Mouse (Mus musculus): ENCODE measurements around the gene Tm4sf4. TPM values are rescaled to one million over a fixed set of nuclear protein-coding genes. Genes with fewer than 3 reads are reported as not detected.

Tm4sf4 gene
- polyA plus RNA-seq (2015; fragmentation: Nextera tagmentation; extraction: Ambion mirVana) = 0.52 and 1.8 TPM in 2 replicates

GRCm38 (mm10) chr3:57425089-57425730 is at the start of gene Tm4sf4:
Tm4sf4 (plus strand) TSS chr3:57425314.
- Histone ChIP-seq H3K27me3 (replicated peaks) (no peaks in the 10 kb centered on the region), H3K4me1 (peaks cover 18% of the 10 kb centered on the region), H3K9ac (replicated peaks) (no peak within 1 kb of the TSS), H3K4me2 (no peak within 1 kb of the TSS; the same call in 1 of the 2 replicates), H3K4me3 (replicated peaks) (no peak within 1 kb of the TSS), H3K27ac (replicated peaks) (no peak within 1 kb of the TSS), H3K9me3 (replicated peaks) (no peaks in the 10 kb centered on the region), H3K36me3 (no peaks in the 10 kb centered on the region)
- peak; percentile 76 for ATAC-seq (ENCODE audit: low FRiP score)
- WGBS = 23% methylated on average over 10 of the region's 10 CpGs

DNA sequence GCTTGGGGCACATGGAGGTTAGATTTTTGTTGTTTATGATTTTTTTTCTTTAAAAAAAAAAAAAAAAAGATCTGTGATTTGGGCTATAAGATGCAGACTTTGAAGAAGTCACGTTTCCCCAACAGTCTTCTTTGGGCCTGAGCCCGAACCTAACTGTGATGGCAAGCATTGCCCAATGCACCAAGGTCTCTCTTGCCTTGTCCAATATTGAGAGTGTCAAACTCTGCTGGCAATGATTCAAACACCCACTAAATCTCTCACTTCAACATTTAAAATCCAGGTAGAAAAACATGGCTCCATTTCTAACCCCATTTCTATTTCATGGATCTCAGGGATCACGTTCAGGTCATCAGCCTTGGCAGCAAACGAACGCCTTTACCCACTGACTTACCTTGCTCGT is 38.7 kb upstream of the Tm4sf4 start:
- Histone ChIP-seq H3K27ac (replicated peaks) (no peak overlapping the region), H3K27me3 (replicated peaks) (no peaks in the 10 kb centered on the region), H3K4me3 (replicated peaks) (no peak overlapping the region), H3K4me1 (no peaks in the 10 kb centered on the region), H3K36me3 (no peaks in the 10 kb centered on the region), H3K9ac (replicated peaks) (no peak overlapping the region), H3K9me3 (replicated peaks) (no peaks in the 10 kb centered on the region), H3K4me2 (no peak overlapping the region)
- 95% methylated on average over 6 of the region's 6 CpGs for WGBS
- ATAC-seq (ENCODE audit: low FRiP score) = no peak

GRCm38 (mm10) chr3:57386895-57387294 is 38.2 kb upstream of the Tm4sf4 start:
- no peak overlapping the region for H3K4me3 ChIP-seq (replicated peaks)
- H3K36me3 ChIP-seq = no peaks in the 10 kb centered on the region
- no peak overlapping the region for H3K9ac ChIP-seq (replicated peaks)
- no peaks in the 10 kb centered on the region for H3K4me1 ChIP-seq
- H3K27me3 ChIP-seq (replicated peaks) = no peaks in the 10 kb centered on the region
- no peak for ATAC-seq (ENCODE audit: low FRiP score)
- H3K9me3 ChIP-seq (replicated peaks) = no peaks in the 10 kb centered on the region
- no peak overlapping the region for H3K27ac ChIP-seq (replicated peaks)
- H3K4me2 ChIP-seq = no peak overlapping the region
- 87% methylated on average over 2 of the region's 2 CpGs for WGBS

- WGBS = 75% methylated on average over 2 of the region's 2 CpGs
- ATAC-seq (ENCODE audit: low FRiP score) = no peak
- H3K36me3 ChIP-seq = no peaks in the 10 kb centered on the region
- no peaks in the 10 kb centered on the region for H3K4me1 ChIP-seq
- no peaks in the 10 kb centered on the region for H3K9me3 ChIP-seq (replicated peaks)
- H3K4me2 ChIP-seq = no peak overlapping the region
- no peaks in the 10 kb centered on the region for H3K27me3 ChIP-seq (replicated peaks)
- no peak overlapping the region for H3K4me3 ChIP-seq (replicated peaks)
- H3K27ac ChIP-seq (replicated peaks) = no peak overlapping the region
- no peak overlapping the region for H3K9ac ChIP-seq (replicated peaks)
These were observed 37.5 kb upstream of the Tm4sf4 start for GRCm38 (mm10) chr3:57387593-57387992.

- no peaks in the 10 kb centered on the region for H3K9me3 ChIP-seq (replicated peaks)
- H3K9ac ChIP-seq (replicated peaks) = no peak overlapping the region
- H3K27me3 ChIP-seq (replicated peaks) = no peaks in the 10 kb centered on the region
- WGBS = 89% methylated on average over 4 of the region's 4 CpGs
- H3K4me3 ChIP-seq (replicated peaks) = no peak overlapping the region
- no peaks in the 10 kb centered on the region for H3K36me3 ChIP-seq
- H3K4me1 ChIP-seq = no peaks in the 10 kb centered on the region
- H3K27ac ChIP-seq (replicated peaks) = no peak overlapping the region
- ATAC-seq (ENCODE audit: low FRiP score) = no peak
- no peak overlapping the region for H3K4me2 ChIP-seq
These were observed 13.6 kb upstream of the Tm4sf4 start for GRCm38 (mm10) chr3:57411535-57411934.

GRCm38 (mm10) chr3:57420233-57420632 is 4.9 kb upstream of the Tm4sf4 start:
- 50% methylated on average over 2 of the region's 2 CpGs for WGBS
- Histone ChIP-seq H3K4me1 (peaks cover 14% of the 10 kb centered on the region), H3K9me3 (replicated peaks) (no peaks in the 10 kb centered on the region), H3K4me3 (replicated peaks) (no peak overlapping the region), H3K36me3 (no peaks in the 10 kb centered on the region), H3K9ac (replicated peaks) (no peak overlapping the region), H3K27me3 (replicated peaks) (no peaks in the 10 kb centered on the region), H3K4me2 (no peak overlapping the region), H3K27ac (replicated peaks) (no peak overlapping the region)
- ATAC-seq (ENCODE audit: low FRiP score) = no peak

DNA sequence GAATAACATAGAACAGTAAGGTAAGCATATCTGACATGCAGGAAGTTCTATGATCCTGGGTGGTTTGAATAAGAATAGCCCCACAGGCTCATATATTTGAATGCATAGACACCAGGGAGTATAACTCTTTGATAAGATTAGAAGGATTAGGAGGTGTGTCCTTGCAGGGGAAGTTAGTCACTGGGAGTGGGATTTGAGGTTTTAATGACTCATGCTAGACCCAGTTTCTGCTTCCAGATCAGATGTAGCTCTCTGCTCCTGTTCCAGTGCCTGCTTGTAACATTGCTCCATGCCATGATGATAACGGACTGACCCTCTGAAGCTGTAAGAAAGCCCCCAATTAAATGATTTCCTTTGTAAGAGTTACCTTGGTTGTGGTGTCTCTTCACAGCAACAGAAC is 4.5 kb upstream of the Tm4sf4 start:
- Histone ChIP-seq H3K27ac (replicated peaks) (no peak overlapping the region), H3K36me3 (no peaks in the 10 kb centered on the region), H3K4me2 (no peak overlapping the region), H3K4me1 (peaks cover 18% of the 10 kb centered on the region), H3K4me3 (replicated peaks) (no peak overlapping the region), H3K9me3 (replicated peaks) (no peaks in the 10 kb centered on the region), H3K27me3 (replicated peaks) (no peaks in the 10 kb centered on the region), H3K9ac (replicated peaks) (no peak overlapping the region)
- 90% methylated on average over 1 of the region's 1 CpGs for WGBS
- no peak for ATAC-seq (ENCODE audit: low FRiP score)

- Histone ChIP-seq H3K4me1 (peaks cover 18% of the 10 kb centered on the region), H3K9me3 (replicated peaks) (no peaks in the 10 kb centered on the region), H3K4me2 (no peak overlapping the region), H3K9ac (replicated peaks) (no peak overlapping the region), H3K27ac (replicated peaks) (no peak overlapping the region), H3K36me3 (no peaks in the 10 kb centered on the region), H3K4me3 (replicated peaks) (no peak overlapping the region), H3K27me3 (replicated peaks) (no peaks in the 10 kb centered on the region)
- 78% methylated on average over 11 of the region's 11 CpGs for WGBS
- ATAC-seq (ENCODE audit: low FRiP score) = no peak
These were observed 1.2 kb downstream of the Tm4sf4 start for GRCm38 (mm10) chr3:57426351-57426750.

GRCm38 (mm10) chr3:57428682-57429464 is 3.8 kb downstream of the Tm4sf4 start:
- H3K9me3 ChIP-seq (replicated peaks) = no peaks in the 10 kb centered on the region
- H3K4me2 ChIP-seq = no peak overlapping the region
- H3K4me3 ChIP-seq (replicated peaks) = no peak overlapping the region
- H3K4me1 ChIP-seq = peaks cover 14% of the 10 kb centered on the region
- no peak overlapping the region for H3K27ac ChIP-seq (replicated peaks)
- no peaks in the 10 kb centered on the region for H3K27me3 ChIP-seq (replicated peaks)
- H3K36me3 ChIP-seq = no peaks in the 10 kb centered on the region
- no peak overlapping the region for H3K9ac ChIP-seq (replicated peaks)
- WGBS = 42% methylated on average over 5 of the region's 5 CpGs
- no peak for ATAC-seq (ENCODE audit: low FRiP score)

GRCm38 (mm10) chr3:57429486-57429885 is 4.4 kb downstream of the Tm4sf4 start:
- Histone ChIP-seq H3K4me2 (no peak overlapping the region), H3K27ac (replicated peaks) (no peak overlapping the region), H3K4me3 (replicated peaks) (no peak overlapping the region), H3K36me3 (no peaks in the 10 kb centered on the region), H3K9ac (replicated peaks) (no peak overlapping the region), H3K9me3 (replicated peaks) (no peaks in the 10 kb centered on the region), H3K27me3 (replicated peaks) (no peaks in the 10 kb centered on the region), H3K4me1 (peaks cover 10% of the 10 kb centered on the region)
- 72% methylated on average over 4 of the region's 4 CpGs for WGBS
- no peak for ATAC-seq (ENCODE audit: low FRiP score)

DNA sequence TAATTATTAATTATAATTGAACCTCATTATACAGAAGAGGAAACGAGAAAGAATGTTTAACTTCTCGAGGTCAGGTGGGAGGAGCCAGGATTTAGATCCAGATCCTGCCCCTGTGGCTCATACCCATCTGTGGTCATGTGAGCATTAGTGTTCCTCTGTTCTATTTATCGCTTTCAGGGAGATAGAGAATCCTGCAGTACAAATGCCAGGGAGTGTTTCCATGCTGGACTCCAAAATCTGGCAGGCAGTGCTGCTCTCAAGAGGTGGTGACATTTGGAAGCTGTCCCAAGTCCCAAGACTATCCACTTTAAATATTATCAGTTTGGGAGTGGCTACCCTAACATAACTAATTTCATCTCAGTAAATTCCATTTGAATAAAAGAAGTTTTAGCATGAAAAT is 6.6 kb downstream of the Tm4sf4 start:
- ATAC-seq (ENCODE audit: low FRiP score) = no peak
- 77% methylated on average over 3 of the region's 3 CpGs for WGBS
- Histone ChIP-seq H3K27ac (replicated peaks) (no peak overlapping the region), H3K4me3 (replicated peaks) (no peak overlapping the region), H3K4me1 (no peaks in the 10 kb centered on the region), H3K4me2 (no peak overlapping the region), H3K9ac (replicated peaks) (no peak overlapping the region), H3K27me3 (replicated peaks) (no peaks in the 10 kb centered on the region), H3K36me3 (no peaks in the 10 kb centered on the region), H3K9me3 (replicated peaks) (no peaks in the 10 kb centered on the region)

DNA sequence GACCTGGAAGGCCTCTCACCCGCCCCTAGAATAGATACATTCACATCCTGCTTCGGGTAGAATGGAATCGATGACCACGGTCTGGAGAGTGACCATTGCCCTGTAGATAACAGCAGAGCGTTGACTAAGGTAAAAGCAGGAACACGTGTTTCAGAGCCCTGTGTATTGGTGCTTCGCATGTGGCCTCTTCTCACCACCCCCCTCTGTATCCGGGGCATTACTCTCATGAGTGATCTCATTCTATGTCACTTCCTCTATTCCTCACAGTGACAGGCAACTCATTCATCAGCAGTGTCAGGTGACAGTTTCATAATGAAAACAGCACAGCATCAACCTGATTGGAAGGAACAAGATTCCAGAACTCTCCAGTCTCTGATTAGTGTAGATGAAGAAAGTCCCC is 10.2 kb downstream of the Tm4sf4 start:
- no peaks in the 10 kb centered on the region for H3K36me3 ChIP-seq
- no peaks in the 10 kb centered on the region for H3K9me3 ChIP-seq (replicated peaks)
- no peak overlapping the region for H3K4me2 ChIP-seq
- no peak overlapping the region for H3K27ac ChIP-seq (replicated peaks)
- no peaks in the 10 kb centered on the region for H3K27me3 ChIP-seq (replicated peaks)
- no peak for ATAC-seq (ENCODE audit: low FRiP score)
- no peaks in the 10 kb centered on the region for H3K4me1 ChIP-seq
- 86% methylated on average over 8 of the region's 8 CpGs for WGBS
- no peak overlapping the region for H3K4me3 ChIP-seq (replicated peaks)
- no peak overlapping the region for H3K9ac ChIP-seq (replicated peaks)

Data from neural tube, embryonic 15.5 days (tissue).